Mouse (Mus musculus): ENCODE results near the gene Alad.

Gene Alad

DNA sequence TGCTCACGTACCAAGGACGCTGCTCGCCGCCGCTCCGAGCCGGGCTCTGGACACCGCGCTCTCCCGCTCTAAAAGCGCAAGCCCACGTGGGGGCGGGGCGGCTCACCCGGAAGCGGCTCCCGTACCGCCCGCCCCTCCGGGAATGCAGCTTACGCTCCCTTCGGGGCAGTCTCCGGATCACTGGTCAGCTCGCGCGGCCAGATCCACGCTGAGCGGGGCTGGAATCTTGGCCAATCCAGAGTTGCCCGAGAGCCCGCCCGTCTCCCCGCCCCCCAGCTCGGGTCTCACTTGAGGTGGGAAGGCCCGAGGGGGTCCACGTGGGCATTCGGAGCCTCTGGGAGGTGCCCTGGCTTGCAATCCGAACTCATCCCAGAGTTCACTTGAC is at the start of gene Alad:
Gene Alad, minus strand, starts transcription at position 70 of the 385 bp plus-strand sequence.
- DNase-seq = peak; percentile 89

GRCm38 (mm10) chr4:62568359-62568758 is 48.6 kb upstream of the Alad start:
- DNase-seq = no peak

DNA sequence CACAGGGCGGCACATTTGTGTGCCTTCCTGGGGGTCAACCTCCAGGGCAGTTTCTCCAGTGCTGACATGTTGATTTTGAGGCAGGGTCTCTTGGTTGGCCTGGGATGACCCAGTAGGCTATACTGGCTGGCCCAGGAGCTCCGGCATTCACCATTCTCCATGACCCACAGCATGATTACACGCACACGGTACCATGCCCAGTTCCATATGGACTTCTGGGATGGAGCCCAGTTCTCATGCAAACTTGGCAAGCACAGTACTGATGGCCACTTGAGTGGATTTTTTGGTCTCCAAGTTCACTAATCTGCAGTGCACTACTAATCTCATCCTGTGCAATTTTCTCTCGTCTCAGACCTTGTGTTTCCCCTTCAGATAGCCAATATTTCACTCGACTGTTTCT is 48.0 kb upstream of the Alad start:
- peak; percentile 70 for DNase-seq

- no peak for DNase-seq
These were observed 46.8 kb upstream of the Alad start for GRCm38 (mm10) chr4:62566530-62566929.

DNA sequence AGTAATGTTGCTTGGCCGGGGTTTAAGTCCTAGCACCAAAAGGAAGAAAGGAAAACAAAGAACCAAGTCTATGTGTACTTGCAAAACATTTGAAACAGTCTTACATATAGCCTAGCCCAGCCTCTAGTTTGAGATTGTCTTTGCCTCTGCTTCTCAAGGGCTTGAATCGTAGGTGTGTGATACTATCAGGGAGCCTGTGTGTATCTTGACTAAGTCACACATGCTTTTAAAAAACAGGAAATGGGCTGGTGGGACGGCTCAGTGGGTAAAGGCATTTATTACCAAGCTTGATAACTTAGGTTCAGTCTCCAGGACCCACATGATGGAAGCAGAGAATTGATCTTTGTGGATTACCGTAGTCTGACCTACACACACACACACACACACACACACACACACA is 42.3 kb upstream of the Alad start:
- DNase-seq = no peak

GRCm38 (mm10) chr4:62561630-62562001 is 41.9 kb upstream of the Alad start:
- no peak for DNase-seq

DNA sequence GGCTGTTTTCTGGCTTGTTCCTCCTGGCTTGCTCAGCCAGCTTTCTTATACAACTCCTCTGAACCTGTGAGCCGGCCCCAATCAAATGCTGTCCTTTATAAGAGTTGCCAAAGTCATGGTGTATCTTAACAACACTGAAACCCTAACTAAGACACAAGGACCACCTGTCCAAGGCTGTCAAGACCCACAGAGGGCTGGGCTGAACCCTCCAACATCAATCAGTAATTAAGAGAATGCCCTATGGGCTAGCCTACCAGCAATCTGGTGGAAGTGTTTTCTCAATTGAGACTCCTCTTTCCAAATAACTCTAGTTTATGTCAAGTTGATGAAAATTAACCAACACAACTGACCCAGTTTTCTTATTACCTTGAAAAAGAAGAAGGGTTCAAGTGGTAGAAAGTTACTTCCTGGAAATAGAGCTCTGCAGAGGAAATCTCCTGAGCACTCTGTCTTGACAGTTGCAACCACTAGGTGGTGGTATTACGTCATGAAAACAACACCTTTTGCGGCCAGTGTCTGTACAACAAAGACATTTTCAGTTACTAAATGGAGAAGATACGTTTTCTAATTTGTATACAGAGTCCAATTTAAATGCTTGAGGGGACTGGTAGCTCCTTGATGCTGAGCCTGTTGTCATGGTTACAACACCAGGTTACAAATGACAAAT is 41.4 kb upstream of the Alad start:
- peak; percentile 57 for DNase-seq

DNA sequence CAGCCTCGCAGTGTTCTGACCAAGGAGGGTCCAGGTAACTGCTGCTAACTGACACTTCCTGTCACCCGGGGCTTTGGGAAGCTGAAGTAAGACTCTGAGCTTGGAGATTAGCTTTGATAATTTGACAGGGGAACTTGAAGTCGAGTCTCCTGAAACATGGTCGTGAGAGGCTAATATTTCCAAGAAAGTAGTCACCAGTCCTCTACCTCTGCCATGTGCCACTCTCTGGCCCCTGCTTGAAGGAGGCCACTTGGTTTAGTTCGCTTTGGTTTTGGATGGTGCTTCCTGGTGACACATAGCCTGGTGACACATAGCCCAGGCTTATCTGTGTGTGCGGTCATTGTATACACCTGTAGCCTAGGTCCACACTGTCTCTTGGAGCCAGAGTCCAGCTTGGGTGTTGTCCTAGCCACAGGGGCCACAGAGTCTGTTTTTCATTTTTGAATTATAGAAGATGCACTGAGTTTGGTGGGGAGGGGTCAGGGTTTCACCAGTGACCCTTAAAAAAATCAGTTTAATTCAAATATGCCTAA is 40.1 kb upstream of the Alad start, which contains the start of gene Rgs3:
Gene Rgs3, plus strand, starts transcription at position 51 of the 533 bp plus-strand sequence.
- no peak for DNase-seq

GRCm38 (mm10) chr4:62557436-62557835 is 37.7 kb upstream of the Alad start:
- no peak for DNase-seq

GRCm38 (mm10) chr4:62551966-62552365 is 32.2 kb upstream of the Alad start:
- DNase-seq = no peak

GRCm38 (mm10) chr4:62544801-62545200 is 25.1 kb upstream of the Alad start:
- DNase-seq = no peak

DNA sequence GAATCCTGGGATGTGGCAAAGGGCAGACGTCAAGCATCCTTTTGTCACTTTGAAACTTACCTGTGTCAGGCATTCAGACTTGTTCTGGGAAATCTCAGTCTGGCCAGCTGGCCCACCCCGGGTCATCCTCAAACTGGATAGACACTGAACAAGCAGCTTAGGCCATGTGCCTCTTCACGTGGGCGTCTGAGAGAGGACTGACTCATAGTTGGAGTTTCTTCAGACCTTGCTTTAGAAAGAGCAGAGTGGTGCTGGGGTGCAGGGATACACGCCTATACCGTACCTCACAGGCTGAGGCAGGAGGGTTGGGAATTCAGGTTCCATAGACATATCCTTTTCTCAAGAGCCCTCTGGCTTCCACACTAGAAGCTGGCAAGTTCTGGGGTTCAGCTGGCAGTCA is 24.1 kb upstream of the Alad start:
- DNase-seq = no peak

- no peak for DNase-seq
These were observed 22.1 kb upstream of the Alad start for GRCm38 (mm10) chr4:62541802-62542201.

- no peak for DNase-seq
These were observed 14.0 kb upstream of the Alad start for GRCm38 (mm10) chr4:62533729-62534128.

DNA sequence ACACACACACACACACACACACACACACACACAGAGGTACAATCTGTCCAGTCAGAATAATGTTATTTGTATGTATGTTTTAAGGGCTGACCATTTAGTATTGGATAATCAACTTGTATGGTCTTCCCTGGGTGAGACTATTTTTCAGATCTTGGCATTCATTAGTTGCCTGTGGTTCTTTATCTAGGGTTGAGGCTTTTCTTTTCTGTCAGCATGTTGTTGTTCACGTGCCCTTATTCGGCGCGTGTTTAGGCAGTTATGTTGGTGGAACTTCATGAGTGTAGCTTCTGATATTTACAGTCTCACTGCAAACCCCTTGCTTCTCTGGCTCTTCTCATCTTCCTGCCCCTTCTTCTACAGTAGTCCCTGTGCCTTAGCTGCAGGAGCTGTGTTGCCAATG is 7.9 kb upstream of the Alad start:
- no peak for DNase-seq

GRCm38 (mm10) chr4:62526256-62526655 is 6.5 kb upstream of the Alad start:
- DNase-seq = no peak

- DNase-seq = no peak
These were observed 5.7 kb upstream of the Alad start for GRCm38 (mm10) chr4:62525489-62525811.

GRCm38 (mm10) chr4:62524651-62525488 is 5.2 kb upstream of the Alad start, which contains the start of the genes Pole3 and 4933430I17Rik:
Pole3 (minus strand) TSS chr4:62525068.
4933430I17Rik (plus strand) TSS chr4:62525369.
- peak; percentile 97 for DNase-seq

- no peak for DNase-seq
These were observed 1.2 kb upstream of the Alad start for GRCm38 (mm10) chr4:62520892-62521400.

DNA sequence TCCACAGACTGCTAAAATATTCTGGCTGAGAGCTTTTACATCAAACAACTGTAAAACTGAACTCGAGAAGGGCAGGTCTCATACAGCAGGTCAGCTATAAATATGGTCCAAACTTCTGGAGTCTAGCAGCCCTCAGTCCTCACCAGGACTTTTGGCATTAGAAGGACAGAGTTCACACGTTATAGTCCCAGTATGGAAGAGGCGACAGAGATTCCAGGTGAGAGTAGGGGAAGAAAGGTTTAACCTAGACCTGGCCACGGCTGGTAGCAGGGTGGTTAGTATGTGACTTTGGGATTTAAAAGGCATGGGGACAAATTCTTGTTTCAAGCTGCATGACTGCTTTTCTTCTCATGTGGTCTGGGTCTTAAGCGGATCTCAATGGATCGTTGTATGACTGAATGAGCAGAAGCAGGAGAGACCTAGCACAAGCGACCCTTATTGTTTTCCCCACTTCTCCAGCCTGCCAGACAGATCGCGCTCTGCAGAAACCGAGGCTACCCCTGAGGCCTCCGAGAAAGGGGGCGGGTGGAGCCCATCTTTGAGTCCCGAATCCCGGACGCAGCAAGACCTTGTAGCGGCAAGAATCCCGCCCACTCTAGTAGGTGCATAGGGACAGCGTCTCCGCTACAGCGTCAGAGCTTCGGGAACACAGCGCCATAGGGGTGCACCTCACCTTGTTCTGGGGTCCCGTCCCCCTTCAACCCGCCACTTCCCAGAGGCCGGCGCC is 433 bp downstream of the Alad start:
- no peak for DNase-seq

DNA sequence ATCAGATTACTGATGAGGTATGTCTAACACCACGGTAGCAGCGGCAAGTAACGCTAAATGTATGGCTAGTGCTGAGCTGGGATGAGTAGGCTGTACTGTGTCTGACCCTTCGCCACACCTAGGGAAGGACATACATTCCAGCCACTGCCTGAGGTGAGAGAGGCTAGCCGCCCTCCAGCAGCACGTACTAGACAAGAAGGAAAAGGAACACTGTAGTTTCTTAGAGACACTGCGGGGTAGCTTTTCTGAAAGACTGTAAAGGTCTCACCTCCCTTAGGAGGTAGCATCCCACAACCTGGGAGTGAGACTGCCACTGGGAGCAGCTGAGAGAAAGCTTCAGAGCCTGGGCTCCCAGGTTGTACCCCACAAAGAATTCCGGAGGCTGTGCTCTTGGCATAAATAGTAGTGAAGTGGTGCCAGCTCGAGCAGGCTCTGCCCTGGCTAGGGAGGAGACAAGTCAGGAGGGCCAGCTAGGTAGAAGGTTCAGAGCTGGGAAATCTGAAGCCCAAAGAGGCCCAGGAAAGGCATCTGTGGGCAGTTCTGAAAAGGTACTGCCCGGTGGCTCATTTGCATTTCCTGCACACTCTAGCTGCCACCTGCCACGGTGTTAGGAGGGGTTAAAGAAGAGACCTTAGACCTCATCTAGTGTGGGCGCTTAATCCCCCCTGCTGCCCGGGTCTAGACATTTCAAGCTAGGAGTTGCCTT is 1.1 kb downstream of the Alad start:
- peak; percentile 89 for DNase-seq
